Mouse (Mus musculus) heart, embryonic 13.5 days (tissue): Measurements from ENCODE around the gene Ercc4. TPM values are rescaled to one million over a fixed set of nuclear protein-coding genes. Genes with fewer than 3 reads are reported as not detected.
"Not testable (repeated sequence)": the region's sequence is repeated elsewhere in the genome, so short reads cannot be mapped to it uniquely, and the experiment has no call there.

Experiments used
- ATAC-seq: fragments of 200-750 bp; cut with Nextera tagmentation; 2 replicates; pipeline ENCODE4 v1.8.0; 2017; ENCODE audit warnings: moderate TSS enrichment; ENCODE audit not compliant: insufficient number of reproducible peaks, low FRiP score, low TSS enrichment; ENCODE audit errors: extremely low read depth
- H3K27ac ChIP-seq: fragments of 300-500 bp; sonication (generic); replicated peaks from 2 replicates; pipeline ENCODE4 v1.5.1; 2015; ENCODE audit warnings: moderate library complexity, mild to moderate bottlenecking, inconsistent platforms
- H3K27me3 ChIP-seq: fragments of 300-500 bp; sonication (generic); replicated peaks from 2 replicates; pipeline ENCODE4 v1.6.1; 2015; ENCODE audit warnings: mild to moderate bottlenecking, inconsistent platforms
- H3K36me3 ChIP-seq: fragments of 300-500 bp; sonication (generic); 2 replicates; pipeline ENCODE4 v1.6.1; 2015; ENCODE audit warnings: mild to moderate bottlenecking, inconsistent platforms
- H3K4me1 ChIP-seq: fragments of 300-500 bp; sonication (generic); 2 replicates; pipeline ENCODE4 v1.6.1; 2015; ENCODE audit warnings: inconsistent platforms
- H3K4me2 ChIP-seq: fragments of 300-500 bp; sonication (generic); 2 replicates; pipeline ENCODE4 v1.6.1; 2015; ENCODE audit warnings: inconsistent platforms, mild to moderate bottlenecking, moderate library complexity
- H3K4me3 ChIP-seq: fragments of 300-500 bp; sonication (generic); 2 replicates; pipeline ENCODE4 v1.5.1; 2015; ENCODE audit warnings: moderate library complexity, mild to moderate bottlenecking, inconsistent platforms
- H3K9ac ChIP-seq: fragments of 300-500 bp; sonication (generic); 2 replicates; pipeline ENCODE4 v1.6.1; 2015; ENCODE audit warnings: inconsistent platforms, mild to moderate bottlenecking, moderate library complexity
- H3K9me3 ChIP-seq: fragments of 300-500 bp; sonication (generic); 2 replicates; pipeline ENCODE4 v1.6.1; 2016; ENCODE audit warnings: inconsistent platforms
- WGBS: fragments of 180-500 bp; shearing (Covaris S2); methylation state at CpG from one replicate; pipeline ENCODE4 v1.1.7; 2015; ENCODE audit warnings: mixed read lengths; 5-methylcytosine and 5-hydroxymethylcytosine counted together
- polyA plus RNA-seq: library from polyadenylated mRNA; unstranded; fragments of >200 nt; fragmentation: Nextera tagmentation; extraction: Ambion mirVana; gene quantifications from 2 replicates; pipeline ENCODE4 v1.2.1, GENCODE M21; 2015

Gene Ercc4
- polyA plus RNA-seq, result 6.9 and 7.7 TPM in 2 replicates

DNA sequence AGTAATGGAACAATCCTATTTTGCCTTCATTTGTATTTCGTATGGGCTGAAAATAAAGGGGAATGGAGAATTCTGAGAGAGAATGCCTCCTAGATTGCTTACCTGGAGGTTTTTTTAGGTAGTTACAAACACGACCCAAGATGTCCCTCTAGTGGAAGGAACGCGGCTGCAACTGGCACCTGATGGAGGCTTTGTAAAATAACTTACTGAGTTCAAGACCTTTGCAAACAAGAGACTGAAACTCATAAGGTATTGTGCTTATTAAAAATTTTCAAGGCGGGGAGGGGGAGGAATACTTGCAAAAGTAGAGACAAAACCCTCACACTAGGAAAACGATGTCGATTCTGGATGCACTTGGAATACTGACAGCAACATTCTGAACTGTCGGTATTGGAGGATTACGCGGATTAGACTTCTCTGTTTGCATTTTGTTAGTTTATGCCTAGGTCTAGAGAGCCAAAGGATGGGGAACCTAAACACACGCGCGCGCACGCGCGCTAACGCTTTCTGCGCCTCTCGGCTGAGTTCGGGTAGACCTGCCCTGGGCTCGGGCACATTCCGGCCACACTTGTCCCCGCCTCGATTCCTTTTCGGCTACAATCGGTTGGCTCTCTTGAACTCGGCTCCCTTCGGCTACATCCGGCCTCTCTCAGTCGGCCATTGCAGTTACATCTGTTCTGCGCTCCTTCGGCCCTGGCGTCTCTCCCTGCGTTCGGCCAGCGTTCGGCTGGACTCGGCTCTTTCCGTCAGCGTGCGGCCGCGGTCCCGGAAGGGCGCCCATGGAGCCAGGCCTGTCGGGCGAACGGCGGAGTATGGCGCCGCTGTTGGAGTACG is at the start of gene Ercc4:
Ercc4 (plus strand) TSS at position 529 of the 834 bp plus-strand sequence.
- Histone ChIP-seq H3K4me3 (peak within 1 kb of the TSS; percentile 88), H3K4me1 (peaks cover 9% of the 10 kb centered on the region), H3K9me3 (no peaks in the 10 kb centered on the region), H3K36me3 (peaks cover 28% of the 10 kb centered on the region), H3K9ac (peak within 1 kb of the TSS; percentile 94), H3K27me3 (no peaks in the 10 kb centered on the region), H3K4me2 (peak within 1 kb of the TSS; percentile 88), H3K27ac (peak within 1 kb of the TSS; percentile 81)
- 1% methylated on average over 53 of the region's 53 CpGs for whole genome bisulfite sequencing
- peak; percentile 89 for ATAC-seq

DNA sequence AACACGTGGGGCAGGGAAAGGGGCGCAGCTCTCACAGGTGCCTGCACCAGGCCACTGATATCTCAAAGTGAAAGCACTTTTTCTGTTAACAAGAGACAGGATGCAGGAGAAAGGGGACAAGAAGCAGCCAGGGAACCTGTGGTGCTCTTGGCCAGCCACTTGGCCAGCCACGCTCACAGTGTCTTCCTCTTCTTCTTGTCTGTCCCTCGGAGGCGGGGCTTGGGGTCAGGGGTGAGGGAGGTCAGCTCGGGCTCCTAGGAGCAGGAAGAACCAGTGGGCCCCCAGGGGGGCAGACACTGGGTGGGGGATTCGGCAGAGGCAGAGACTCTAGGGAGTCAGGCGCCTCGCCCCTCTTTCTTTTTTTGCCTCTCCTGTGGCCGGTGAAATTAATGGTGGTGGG is 48.4 kb upstream of the Ercc4 start:
- ATAC-seq, result no peak

DNA sequence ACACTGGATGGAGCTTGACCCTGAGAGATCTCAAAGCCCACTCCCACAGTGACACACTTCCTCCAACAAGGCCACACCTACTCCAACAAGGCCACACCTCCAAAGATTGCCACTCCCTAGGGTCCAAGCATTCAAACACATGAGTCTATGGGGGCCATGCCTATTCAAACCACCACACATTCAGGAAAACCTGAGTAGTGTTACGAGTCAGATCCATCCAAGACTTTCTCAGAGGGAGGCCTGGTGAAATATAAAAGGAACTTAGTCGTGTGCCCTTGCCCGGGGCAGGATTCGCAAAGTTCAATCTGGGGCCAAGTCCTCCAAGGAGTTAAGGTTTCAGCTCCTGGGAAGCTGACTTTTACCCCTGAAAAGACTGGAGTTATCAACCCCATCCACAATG is 35.3 kb upstream of the Ercc4 start:
- Histone ChIP-seq H3K9me3 (no peaks in the 10 kb centered on the region), H3K4me3 (no peak overlapping the region), H3K9ac (no peak overlapping the region), H3K4me2 (no peak overlapping the region), H3K4me1 (no peaks in the 10 kb centered on the region), H3K27me3 (no peaks in the 10 kb centered on the region; the same call in 1 of the 2 replicates), H3K27ac (no peak overlapping the region), H3K36me3 (no peaks in the 10 kb centered on the region)
- 77% methylated on average over 4 of the region's 4 CpGs for WGBS
- no peak for ATAC-seq

More for the DNA sequence above, 48.4 kb upstream of the Ercc4 start:
- WGBS, result 32% methylated on average over 10 of the region's 10 CpGs
- Histone ChIP-seq H3K4me2 (peak overlapping the region; percentile 59), H3K27me3 (no peaks in the 10 kb centered on the region), H3K9me3 (no peaks in the 10 kb centered on the region), H3K36me3 (no peaks in the 10 kb centered on the region), H3K27ac (no peak overlapping the region), H3K4me3 (peak overlapping the region; percentile 25), H3K4me1 (no peaks in the 10 kb centered on the region), H3K9ac (peak overlapping the region; percentile 51; the same call in 1 of the 2 replicates)

DNA sequence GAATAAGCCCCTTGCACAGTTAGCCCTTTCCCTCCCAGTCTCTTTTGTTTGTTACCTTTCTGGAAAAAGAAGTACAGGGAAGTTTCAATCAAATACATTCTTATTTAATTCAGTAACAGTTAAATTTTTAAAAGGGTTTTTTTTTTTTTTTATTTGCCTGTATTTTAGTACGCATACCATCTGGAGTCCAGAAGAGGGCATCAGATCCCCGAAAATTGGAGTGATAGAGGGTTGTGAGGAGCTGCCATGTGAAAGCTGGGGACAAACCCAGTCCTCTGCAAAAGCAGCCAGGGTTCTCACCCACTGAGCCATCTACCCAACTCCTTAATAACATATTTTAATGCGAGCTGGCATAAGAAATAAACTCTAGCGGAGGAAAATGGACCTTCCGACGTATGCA is 29.3 kb upstream of the Ercc4 start:
- no peaks in the 10 kb centered on the region for H3K9me3 ChIP-seq
- ATAC-seq, result no peak
- no peak overlapping the region for H3K27ac ChIP-seq
- H3K4me1 ChIP-seq, result no peaks in the 10 kb centered on the region
- WGBS, result 65% methylated on average over 6 of the region's 6 CpGs
- H3K4me3 ChIP-seq, result no peak overlapping the region
- no peaks in the 10 kb centered on the region; the same call in 1 of the 2 replicates for H3K27me3 ChIP-seq
- H3K36me3 ChIP-seq, result no peaks in the 10 kb centered on the region
- H3K9ac ChIP-seq, result no peak overlapping the region
- H3K4me2 ChIP-seq, result no peak overlapping the region

DNA sequence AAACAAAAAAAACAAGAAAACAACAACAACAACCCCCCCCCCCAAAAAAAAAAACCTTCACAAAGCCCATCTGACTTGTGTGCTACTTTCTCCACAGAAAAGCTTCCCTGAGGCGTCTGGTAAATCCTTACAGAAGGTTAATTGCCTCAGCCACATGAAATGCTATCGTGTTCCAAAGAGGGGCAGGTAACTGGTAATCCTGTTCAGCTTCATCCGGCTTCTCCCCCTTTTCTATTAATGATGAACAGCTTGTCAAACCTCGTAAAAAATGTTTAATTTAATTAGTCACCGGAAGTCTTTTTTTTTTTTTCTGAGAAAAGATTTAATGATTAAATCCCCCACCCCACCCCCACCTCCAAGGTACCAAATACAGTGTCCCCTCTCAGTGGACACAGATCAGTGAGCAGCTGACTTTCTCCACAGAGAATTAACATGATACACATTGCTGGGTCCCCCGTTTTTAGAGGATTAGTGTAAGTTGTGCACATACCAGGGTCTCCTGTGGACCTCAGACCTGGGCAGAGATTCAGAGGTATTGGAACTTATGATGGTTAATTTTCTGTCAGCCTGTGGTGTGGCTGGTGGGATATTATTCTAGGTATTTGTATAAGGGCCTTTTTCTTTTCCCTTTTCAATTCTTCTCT is 26.2 kb upstream of the Ercc4 start:
- ATAC-seq, result no peak
- H3K4me1 ChIP-seq, result no peaks in the 10 kb centered on the region
- H3K36me3 ChIP-seq, result no peaks in the 10 kb centered on the region
- H3K9ac ChIP-seq, result no peak overlapping the region
- WGBS, result 63% methylated on average over 6 of the region's 6 CpGs
- H3K27me3 ChIP-seq, result no peaks in the 10 kb centered on the region
- H3K27ac ChIP-seq, result no peak overlapping the region
- H3K4me3 ChIP-seq, result no peak overlapping the region
- H3K9me3 ChIP-seq, result no peaks in the 10 kb centered on the region
- H3K4me2 ChIP-seq, result no peak overlapping the region

DNA sequence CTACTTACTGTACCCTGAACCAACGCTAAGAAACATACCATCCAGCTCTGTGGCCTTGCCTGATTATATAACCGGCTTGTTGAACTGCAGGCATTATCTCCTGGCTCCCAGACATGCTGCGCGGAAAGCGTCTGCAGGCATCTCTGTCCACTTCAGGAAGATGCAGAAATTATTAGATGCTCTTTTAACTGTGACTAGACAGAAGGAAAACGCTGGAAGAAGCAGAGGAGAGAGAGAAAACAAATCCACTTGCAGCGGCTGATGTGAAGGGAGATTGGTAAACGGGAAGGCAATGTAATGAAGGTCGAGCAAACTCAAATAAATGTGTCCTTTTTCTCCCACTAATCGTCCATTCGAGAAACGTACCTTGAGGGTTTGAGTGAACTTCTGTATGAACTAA is 1.1 kb upstream of the Ercc4 start:
- 79% methylated on average over 12 of the region's 12 CpGs for WGBS
- Histone ChIP-seq H3K9me3 (no peaks in the 10 kb centered on the region), H3K4me1 (peaks cover 9% of the 10 kb centered on the region), H3K4me3 (no peak overlapping the region), H3K27me3 (no peaks in the 10 kb centered on the region), H3K36me3 (peaks cover 18% of the 10 kb centered on the region), H3K27ac (no peak overlapping the region), H3K9ac (no peak overlapping the region), H3K4me2 (no peak overlapping the region)
- no peak for ATAC-seq

DNA sequence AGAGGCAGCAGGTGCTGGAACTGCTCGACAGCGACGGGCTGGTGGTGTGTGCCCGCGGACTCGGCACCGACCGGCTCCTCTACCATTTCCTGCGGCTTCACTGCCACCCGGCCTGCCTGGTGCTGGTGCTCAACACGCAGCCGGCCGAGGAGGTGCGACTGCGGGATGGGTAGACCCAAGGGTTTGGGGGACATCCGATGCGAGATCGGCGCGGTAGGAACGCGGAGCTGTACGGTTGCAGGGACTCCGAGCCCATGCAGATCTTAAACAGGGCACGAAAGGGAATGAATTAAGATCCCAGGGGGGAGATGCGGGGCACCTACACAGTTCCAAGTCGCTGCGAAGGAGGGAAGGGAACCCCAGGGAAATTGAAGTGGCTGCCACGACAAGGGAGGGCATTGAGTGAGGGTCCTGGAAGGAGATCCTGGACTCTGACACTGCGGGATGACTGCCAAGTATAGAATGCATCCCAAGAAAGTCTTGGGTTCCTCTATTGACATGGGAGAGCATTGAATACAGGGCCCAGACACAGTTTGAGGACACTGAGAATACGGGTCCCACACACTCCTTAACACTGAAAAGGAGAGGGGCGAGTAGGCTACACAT is 609 bp downstream of the Ercc4 start:
- Histone ChIP-seq H3K36me3 (peaks cover 36% of the 10 kb centered on the region), H3K4me3 (peak overlapping the region; percentile 88)

DNA sequence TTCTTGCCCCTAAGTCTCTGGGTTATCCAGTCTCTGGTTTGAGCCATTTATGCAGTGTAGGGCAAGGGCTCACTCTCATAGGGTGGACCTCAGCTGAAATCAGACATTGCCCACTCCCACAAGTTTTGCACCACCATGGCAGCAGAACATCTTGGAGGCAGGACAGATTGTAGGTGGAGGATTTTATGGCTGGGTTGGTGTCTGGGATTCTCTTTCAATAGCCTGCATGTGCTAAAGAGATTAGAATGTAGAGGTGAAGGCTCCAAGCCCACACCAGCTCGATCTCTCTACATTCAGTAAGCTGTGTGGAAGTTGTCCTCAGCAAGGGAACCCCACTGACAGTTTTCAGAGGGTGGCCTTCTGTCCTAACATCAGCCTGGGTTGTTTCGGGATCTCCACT is 5.3 kb downstream of the Ercc4 start:
- WGBS, result 77% methylated on average over 2 of the region's 2 CpGs
- peaks cover 49% of the 10 kb centered on the region for H3K36me3 ChIP-seq
- ATAC-seq, result no peak
- H3K4me3 ChIP-seq, result no peak overlapping the region
- H3K27me3 ChIP-seq, result no peaks in the 10 kb centered on the region
- H3K9ac ChIP-seq, result no peak overlapping the region
- H3K4me1 ChIP-seq, result peaks cover 9% of the 10 kb centered on the region
- no peak overlapping the region for H3K4me2 ChIP-seq
- H3K27ac ChIP-seq, result no peak overlapping the region
- H3K9me3 ChIP-seq, result no peaks in the 10 kb centered on the region

More for the DNA sequence above, 609 bp downstream of the Ercc4 start:
- no peaks in the 10 kb centered on the region for H3K9me3 ChIP-seq
- ATAC-seq, result peak; percentile 61; the same call in 1 of the 2 replicates
- peak overlapping the region; percentile 94 for H3K9ac ChIP-seq
- H3K27ac ChIP-seq, result peak overlapping the region; percentile 81
- H3K4me2 ChIP-seq, result peak overlapping the region; percentile 88
- WGBS, result under 1% methylated on average over 32 of the region's 32 CpGs
- peaks cover 9% of the 10 kb centered on the region for H3K4me1 ChIP-seq
- no peaks in the 10 kb centered on the region for H3K27me3 ChIP-seq

DNA sequence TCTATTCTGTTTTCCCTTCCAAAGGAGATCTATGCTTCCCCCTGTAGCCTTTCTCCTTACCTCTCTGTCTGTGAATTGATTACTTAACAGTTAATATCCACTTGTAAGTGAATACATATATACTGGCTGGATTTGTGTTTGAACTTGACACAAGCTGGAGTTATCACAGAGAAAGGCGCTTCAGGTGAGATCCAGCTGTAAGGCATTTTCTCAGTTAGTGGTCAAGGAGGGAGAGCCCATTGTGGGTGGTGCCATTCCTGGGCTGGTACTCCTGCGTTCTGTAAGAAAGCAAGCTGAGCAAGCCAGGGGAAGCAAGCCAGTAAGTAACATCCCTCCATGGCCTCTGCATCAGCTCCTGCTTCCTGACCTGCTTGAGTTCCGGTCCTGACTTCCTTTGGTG is 6.0 kb downstream of the Ercc4 start:
- not testable (repeated sequence) for H3K9ac ChIP-seq, ATAC-seq, H3K4me3 ChIP-seq, H3K4me1 ChIP-seq, H3K9me3 ChIP-seq, H3K4me2 ChIP-seq, H3K27me3 ChIP-seq, H3K27ac ChIP-seq
- 89% methylated on average over 3 of the region's 3 CpGs for WGBS
- H3K36me3 ChIP-seq, result peaks cover 54% of the 10 kb centered on the region

DNA sequence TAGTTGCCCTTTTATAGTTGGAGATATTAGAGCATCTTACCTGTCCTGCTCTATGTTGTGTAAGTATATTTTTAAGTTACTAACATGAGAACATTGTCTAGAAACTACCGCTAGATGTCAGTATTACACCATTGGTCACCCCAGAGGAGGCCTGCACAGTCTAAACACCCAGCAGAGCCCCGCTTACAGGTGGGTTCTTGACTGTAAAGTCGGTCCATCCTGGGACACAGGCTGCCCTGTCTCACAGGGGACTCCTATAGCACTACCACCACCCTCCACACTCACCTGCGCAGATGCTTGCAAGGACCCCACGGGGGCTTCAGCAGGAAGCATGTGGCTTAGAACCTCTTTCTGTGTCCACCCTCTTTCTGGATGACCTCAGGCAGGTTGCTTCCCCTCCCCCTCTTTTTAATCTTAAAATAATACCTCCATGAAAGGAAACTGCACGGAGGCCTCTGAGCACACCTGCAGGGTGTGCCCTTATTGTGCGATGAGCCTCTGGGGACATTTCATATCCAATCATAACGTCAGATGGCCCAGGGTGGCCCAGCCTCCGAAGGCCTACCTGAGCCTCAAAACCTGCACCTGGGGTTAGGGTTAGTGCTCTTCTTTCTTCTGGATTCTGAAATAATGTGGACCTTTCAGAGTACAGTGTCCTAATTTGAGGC is 7.9 kb downstream of the Ercc4 start:
- peak; percentile 46; the same call in 1 of the 2 replicates for ATAC-seq
- H3K27ac ChIP-seq, result no peak overlapping the region
- WGBS, result 61% methylated on average over 9 of the region's 9 CpGs
- peaks cover 63% of the 10 kb centered on the region for H3K36me3 ChIP-seq
- no peaks in the 10 kb centered on the region for H3K4me1 ChIP-seq
- H3K4me2 ChIP-seq, result no peak overlapping the region
- no peaks in the 10 kb centered on the region for H3K27me3 ChIP-seq
- H3K4me3 ChIP-seq, result no peak overlapping the region
- H3K9me3 ChIP-seq, result no peaks in the 10 kb centered on the region
- H3K9ac ChIP-seq, result no peak overlapping the region

DNA sequence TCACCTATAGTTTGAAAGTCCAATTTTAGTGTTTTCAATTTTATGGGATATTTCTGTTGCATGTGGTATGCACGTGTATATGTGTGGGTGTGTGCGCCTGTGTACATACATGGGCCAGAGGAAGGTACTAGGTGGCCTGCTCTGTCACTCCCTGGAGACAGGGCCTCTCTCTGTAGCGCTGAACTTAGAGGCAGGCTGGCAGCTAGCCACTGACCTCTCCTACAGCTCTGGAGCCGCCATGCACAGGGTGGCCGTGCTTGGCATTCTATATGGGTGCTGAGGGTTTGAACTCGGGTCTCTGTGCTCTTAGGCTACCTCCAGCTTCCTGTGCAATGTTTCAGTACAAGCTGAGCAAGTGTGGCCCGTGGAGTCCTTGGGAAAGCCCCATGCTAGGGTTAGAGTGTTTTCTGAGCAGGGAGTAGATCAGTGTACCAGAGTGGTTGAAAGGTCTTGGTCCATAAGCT is 8.5 kb downstream of the Ercc4 start:
- H3K9ac ChIP-seq, result no peak overlapping the region
- no peaks in the 10 kb centered on the region for H3K4me1 ChIP-seq
- H3K4me2 ChIP-seq, result no peak overlapping the region
- 83% methylated on average over 7 of the region's 7 CpGs for WGBS
- peaks cover 63% of the 10 kb centered on the region for H3K36me3 ChIP-seq
- H3K9me3 ChIP-seq, result no peaks in the 10 kb centered on the region
- ATAC-seq, result no peak
- no peak overlapping the region for H3K4me3 ChIP-seq
- H3K27me3 ChIP-seq, result no peaks in the 10 kb centered on the region
- no peak overlapping the region for H3K27ac ChIP-seq
